Mouse (Mus musculus) CH12.LX (cell line): ENCODE measurements around the gene Ndufa6.
"Not testable (repeated sequence)": the region's sequence is repeated elsewhere in the genome, so short reads cannot be mapped to it uniquely, and the experiment has no call there.

Experiments
- CHD2 ChIP-seq: IDR thresholded peaks from 2 replicates; pipeline ENCODE4 v1.6.1; 2011; ENCODE audit warnings: low read length, improper control_type of control experiment
- CTCF ChIP-seq, 2 experiments: IDR thresholded peaks in 1 of 2; conservative IDR thresholded peaks in 1 of 2; 2 replicates each; pipeline ENCODE4 v1.5.1; 2011 to 2012; ENCODE audit warnings: low read depth in 2 of 2, low read length in 2 of 2, improper control_type of control experiment in 1 of 2, inconsistent platforms in 1 of 2, mild to moderate bottlenecking in 1 of 2, moderate library complexity in 1 of 2
- E2F4 ChIP-seq: IDR thresholded peaks from 2 replicates; pipeline ENCODE4 v1.6.1; 2011; ENCODE audit warnings: low read depth, low read length, improper control_type of control experiment; ENCODE audit not compliant: insufficient replicate concordance
- EP300 ChIP-seq: IDR thresholded peaks from 2 replicates; pipeline ENCODE4 v1.6.1; 2011; ENCODE audit warnings: low read length, improper control_type of control experiment
- NELFE ChIP-seq: IDR thresholded peaks from 2 replicates; pipeline ENCODE4 v1.6.1; 2011; ENCODE audit warnings: low read depth, low read length, improper control_type of control experiment
- NRF1 ChIP-seq: IDR thresholded peaks from 2 replicates; pipeline ENCODE4 v1.6.1; 2014; ENCODE audit warnings: low read depth, mild to moderate bottlenecking, inconsistent platforms, low read length, improper control_type of control experiment, moderate library complexity
- POLR2A ChIP-seq: IDR thresholded peaks from 2 replicates; pipeline ENCODE4 v1.6.1; 2011; ENCODE audit warnings: low read depth, mild to moderate bottlenecking, improper control_type of control experiment, low read length
- POLR2AphosphoS2 ChIP-seq: IDR thresholded peaks from 2 replicates; pipeline ENCODE4 v1.6.1; 2011; ENCODE audit warnings: low read depth, low read length, improper control_type of control experiment
- RAD21 ChIP-seq: IDR thresholded peaks from 2 replicates; pipeline ENCODE4 v1.6.1; 2011; ENCODE audit warnings: low read depth, mild to moderate bottlenecking, low read length, improper control_type of control experiment, moderate library complexity
- USF1 ChIP-seq: IDR thresholded peaks from 2 replicates; pipeline ENCODE4 v1.6.1; 2014; ENCODE audit warnings: low read depth, mild to moderate bottlenecking, inconsistent platforms, low read length, improper control_type of control experiment
- ZC3H11A ChIP-seq: IDR thresholded peaks from 2 replicates; pipeline ENCODE4 v1.6.1; 2012; ENCODE audit warnings: low read depth, mild to moderate bottlenecking, inconsistent platforms, low read length, improper control_type of control experiment

DNA sequence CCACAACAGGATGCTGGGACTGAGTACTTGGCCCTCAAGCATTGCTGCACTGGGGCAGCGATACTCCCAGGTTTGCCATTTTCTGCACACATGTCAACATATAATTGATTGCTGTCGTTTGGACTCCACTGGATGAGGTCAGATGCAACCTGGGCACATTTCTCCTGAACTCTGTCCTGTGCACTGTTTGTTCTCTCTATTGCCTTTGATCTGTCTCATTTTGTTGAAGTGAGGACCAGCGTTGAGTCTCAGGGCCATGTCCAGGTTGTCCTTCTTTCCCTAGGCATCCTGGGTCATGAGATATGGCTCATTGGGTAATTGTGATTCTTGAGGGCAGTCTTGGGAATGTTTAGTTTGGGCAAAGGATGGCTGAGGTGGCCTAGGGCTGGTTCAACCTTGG is 41.8 kb upstream of the Ndufa6 start:
- not testable (repeated sequence) for TF ChIP-seq NRF1; EP300; ZC3H11A; CTCF (conservative IDR thresholded peaks at IDR 0.05 in 1 of 2, IDR thresholded peaks at IDR 0.05 in 1 of 2; ENCODE audit: low read depth in 2 of 2, low read length in 2 of 2); POLR2AphosphoS2; E2F4; NELFE; USF1; CHD2; RAD21; POLR2A
